Mouse (Mus musculus): ENCODE measurements around the gene Ppp2r5b. TPM values are rescaled to one million over a fixed set of nuclear protein-coding genes. Genes with fewer than 3 reads are reported as not detected.

Gene Ppp2r5b
- polyA plus RNA-seq, 2 experiments from 2014 or later: 1.4 to 1.5 TPM

DNA sequence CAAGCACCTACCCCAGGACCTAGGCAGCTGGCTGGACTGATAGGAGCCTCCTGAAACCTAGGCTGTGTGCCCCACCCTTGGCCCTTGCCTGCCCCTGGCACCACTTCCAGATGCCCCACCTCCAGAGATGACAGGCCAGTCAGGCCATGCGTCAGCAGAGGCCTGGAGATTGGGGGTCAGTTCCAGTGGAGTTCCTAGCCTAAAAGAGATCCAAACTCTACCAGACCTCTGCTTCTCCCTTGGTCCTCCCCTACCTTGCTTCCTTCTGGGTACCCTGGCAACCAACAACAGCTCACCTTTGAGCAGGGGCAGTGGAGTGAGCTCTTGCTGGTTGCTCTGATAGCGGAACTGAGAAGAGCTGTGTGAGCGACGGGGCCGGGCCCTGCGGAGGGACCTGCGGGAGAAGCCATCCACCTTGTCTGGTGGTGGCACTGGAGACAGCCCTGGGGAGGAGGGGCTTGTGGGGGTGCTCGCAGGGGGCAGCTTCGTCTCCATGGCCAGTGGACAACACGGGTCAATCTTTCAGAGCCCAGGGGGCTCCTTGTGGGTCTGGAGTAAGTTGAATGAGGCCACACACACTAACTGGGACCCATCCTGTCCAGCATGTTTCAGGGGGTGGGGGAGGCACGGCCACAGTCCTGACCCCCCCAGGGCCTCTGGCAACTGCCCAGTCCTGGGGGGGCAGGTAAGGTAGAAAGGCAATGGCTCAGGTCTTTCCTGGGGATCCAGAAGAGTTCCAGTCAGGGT lies 1.2 kb downstream of the Ppp2r5b start:
- no peak for ATAC-seq

DNA sequence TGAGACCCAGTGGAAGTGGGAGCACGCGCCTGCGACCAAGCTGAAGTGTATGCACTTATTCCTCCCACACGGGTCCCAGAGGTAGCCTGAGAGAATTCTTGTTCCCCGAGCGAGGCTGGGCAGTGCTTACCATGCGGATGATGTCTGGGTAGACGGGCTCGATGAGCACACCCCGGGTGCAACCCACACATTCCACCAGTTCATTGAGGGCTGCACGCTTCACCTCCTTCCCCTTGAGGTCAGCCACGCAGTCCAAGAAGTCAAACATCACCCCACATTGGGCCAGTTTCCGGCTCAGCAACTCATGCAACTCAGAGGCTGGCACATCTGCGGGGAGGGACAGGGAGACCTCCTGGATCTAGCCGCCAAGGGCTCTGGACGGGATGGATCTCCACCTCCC lies 2.0 kb downstream of the Ppp2r5b start:
- ATAC-seq: no peak

DNA sequence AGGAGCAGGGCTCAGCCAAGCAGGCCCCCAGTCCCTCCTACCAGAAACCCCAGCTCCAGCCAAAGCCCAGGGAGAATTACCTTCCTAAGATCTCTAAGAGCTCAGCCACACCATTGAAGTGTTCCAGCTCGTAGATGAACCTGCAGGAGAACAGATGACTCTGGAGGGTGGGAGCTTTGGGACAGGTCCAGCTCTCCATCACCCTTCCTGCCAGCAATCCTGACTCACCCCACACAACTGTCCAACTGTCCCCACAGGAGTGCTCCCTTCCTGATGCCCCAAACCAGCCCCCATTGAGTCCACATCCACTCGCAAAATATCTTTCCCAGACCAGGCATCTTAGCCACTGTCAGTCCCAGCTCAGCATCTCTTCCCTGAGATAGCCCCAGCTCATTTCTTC lies 4.6 kb downstream of the Ppp2r5b start:
- no peak for ATAC-seq

DNA sequence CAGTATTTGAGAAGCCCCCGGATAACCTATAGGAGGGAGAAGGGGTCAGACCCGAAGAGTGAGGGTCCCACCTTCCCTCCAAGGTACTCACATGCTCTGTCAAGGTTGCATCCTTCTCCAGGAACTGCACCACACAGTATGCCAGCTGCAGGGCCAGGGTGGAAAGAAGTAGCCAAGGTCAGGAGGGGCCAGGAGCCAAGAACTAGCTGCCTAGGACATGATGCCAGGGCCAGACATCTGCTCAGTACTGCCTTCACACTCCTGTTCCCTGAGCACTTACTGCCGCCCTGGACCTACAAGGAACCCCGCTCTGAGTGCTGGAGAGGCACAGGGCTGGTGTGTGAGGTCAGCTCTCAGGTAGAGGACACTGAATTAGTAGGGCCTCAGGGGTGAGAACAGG lies 5.3 kb downstream of the Ppp2r5b start:
- ATAC-seq: no peak

DNA sequence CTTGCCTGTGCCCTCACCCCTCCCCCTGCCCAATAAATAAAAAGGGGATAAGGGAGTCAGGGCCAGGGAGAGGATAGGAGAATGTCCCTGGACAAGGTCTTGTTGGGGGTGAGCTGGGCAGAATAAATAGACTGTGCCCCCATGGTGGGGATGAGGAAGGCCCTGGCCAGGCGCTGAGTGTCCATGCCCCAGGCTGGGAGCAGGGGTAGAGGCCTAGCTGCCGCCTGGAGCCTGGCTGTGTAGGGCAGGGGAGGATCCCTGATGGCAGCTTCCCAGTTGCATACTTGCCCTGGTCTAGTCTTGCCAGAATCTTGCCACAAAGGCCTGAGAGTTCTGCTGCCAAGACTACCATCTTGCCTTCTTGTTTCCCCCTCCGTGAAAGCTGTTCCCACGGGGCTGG lies 7.8 kb downstream of the Ppp2r5b start:
- ATAC-seq: no peak

DNA sequence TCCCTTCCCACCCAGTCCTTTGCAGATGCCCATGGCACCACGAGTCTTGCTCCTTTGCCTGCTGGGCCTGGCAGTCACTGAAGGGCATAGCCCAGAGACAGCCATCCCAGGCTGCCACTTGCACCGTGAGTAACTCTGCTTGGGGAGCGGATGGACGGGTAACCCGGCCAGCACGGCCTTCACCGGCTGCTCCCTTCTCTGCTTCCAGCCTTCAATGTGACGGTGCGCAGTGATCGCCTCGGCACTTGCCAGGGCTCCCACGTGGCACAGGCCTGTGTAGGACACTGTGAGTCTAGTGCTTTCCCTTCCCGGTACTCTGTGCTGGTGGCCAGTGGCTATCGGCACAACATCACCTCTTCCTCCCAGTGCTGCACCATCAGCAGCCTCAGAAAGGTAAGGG lies 8.9 kb downstream of the Ppp2r5b start:
- ATAC-seq: no peak

DNA sequence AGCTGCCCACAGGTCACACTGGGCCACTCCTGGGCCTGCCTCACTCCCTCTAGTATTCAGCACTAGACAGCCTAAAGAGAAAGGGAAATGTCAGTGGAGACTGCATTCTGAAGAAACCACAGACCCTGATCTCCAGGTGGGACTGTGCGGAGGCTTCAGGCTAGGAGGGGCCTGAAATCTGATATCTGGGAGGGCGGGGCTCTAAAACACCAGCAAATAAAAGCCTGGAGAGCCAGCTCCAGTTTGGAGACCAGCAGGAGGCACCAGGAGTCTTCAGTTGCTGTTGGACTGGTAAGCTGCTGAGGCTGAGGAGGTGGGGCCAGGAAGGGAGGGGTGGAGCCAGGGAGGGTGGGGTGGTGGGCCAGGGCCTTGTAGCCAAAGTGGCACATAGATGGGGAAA lies 9.5 kb downstream of the Ppp2r5b start, which contains the start of gene Gpha2:
Gene Gpha2 (plus strand): TSS at position 246 of the 400 bp plus-strand sequence.
- no peak for ATAC-seq

DNA sequence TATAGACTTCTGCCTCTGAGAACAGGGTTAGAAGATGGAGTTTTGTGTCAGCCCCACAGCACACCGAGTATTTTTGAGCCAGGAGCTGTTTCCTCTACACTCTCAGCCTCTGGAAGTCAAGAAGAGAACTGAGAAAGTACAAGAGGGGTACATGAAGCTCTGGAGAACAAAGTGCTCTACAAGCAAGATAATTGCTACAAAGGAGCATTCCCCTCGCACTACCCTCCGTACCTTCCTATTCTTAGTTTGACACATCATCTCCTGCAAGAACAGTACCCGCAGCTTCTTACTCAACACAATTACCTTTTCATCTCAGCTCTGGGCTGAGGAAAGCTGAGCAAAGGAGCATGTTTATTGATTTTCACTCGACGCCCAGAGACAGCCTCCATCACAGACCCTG lies 17.1 kb downstream of the Ppp2r5b start:
- ATAC-seq: no peak

DNA sequence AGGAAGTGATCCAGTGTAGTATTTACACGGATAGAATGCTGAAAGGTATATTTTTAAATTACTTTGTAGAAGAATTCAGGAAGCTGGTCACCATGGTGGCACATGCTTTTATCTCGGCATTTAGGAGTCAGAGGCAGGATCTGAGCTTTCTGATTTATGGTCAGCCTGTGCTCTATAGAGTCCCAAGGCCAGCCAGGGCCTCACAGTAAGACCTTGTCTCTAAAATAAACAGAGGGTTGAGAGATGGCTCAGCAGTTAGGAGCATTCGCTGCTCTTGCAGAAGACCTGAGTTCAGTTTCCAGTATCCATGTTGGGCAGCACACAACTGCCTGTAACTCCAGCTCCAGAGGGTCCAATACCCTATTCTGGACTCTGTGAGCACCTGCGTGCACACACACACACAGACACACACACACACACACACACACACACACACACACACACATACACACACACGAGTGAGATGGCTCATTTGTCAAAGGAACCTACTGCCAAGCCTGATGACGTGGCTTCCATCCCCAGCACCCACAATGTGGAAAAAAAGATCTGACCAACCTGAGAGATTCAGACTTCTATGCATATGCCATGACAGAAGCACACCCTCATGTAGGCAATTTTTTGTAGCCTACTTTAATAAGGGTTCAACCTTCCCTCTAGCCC lies 19.5 kb downstream of the Ppp2r5b start:
- ATAC-seq: no peak

DNA sequence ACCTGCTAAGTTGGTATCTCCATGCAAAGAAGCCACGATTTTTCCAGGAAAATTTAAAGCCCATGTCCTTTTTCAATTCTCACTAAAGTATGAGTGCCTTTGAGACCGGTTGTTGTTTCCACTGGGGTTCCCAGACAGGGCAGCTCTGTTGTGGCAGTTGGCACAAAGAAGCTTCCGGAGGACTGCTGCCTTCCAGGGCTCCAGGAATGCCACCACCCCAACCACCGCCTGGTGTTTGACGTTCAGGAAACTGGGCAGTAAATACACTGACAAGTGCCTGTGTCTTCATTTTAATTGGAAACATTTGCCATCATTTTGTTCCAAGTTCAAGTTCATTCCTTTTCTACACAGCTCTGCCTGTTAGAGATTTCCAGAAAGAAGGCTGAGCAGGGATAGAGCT lies 29.0 kb downstream of the Ppp2r5b start:
- ATAC-seq: no peak

DNA sequence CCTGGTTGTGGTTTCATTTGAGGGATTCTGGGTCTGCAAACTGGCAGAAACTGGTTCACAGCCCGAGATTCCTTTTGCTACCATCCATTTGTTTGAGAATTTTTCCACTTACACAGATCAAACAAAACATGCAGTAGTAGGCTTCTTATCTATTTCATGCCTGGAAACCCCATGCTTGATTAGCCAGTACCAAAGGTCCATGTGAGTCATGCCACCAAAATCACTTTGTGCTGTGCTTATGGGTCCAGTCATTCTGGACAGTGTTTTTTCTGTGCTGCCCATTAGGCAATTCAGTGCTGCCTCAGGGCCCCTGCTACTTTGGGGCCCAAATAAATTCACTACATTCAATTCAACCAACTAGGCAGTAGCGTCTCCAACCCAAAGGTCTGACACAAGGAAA lies 31.4 kb downstream of the Ppp2r5b start:
- no peak for ATAC-seq

DNA sequence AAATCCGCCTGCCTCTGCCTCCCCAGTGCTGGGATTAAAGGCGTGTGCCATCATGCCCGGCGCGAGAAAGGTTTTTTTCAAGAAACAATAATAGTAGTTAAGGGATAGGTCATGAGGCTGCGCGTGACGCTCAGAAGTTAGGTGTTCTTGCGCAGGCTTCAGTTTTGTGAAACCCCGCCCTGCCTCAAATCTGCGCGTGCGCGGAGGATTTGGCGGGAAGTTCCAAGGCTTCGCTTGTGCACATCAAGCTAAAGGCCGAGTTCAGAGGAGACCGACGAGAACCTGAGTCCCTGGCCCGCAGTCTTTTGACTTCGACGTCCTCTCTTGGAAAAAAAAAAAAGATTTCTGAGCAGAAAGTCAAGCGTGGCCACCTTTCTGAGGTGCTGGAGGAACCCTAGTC lies 51.5 kb downstream of the Ppp2r5b start, which contains the start of gene Majin:
Gene Majin (plus strand): TSS at position 258 of the 400 bp plus-strand sequence.
- ATAC-seq: no peak

DNA sequence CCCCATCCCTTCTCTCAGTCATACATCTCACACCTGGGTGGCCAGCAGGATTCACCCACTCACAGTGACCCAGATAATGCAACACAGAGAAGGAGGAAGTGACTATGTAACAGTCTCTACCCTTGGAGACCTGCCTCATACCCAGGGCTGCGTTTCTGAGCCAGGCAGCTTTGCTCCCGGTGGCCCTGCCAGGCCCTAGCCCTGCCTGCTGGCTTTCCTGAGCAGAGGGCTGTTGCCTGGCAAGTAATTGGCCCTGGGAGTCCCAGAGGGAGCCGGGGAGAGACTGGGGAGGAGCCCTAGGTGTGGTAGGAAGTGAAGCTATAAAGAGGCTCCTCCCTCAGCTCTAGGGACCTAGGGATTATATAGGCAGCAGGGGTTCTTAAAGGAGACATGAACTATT lies 53.1 kb downstream of the Ppp2r5b start:
- no peak for ATAC-seq

DNA sequence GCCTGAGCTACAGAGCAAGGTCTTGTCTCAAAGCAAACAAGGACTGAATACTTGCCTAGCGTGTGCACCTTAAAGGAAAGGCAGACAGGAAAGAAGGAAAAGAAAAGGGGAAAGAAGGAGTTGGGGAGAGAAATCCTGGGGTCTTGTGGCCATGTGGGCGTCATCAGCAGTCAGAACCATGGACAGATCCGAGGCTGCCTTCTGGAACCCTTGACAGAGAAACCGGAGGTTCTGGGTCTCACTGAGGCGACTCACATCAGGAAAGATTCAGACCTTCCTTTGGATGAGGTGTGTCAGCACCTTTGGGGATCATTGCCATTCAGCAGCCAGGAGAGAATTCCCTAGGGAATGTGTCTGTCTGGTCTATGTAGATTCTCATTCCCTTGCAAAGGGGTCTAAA lies 54.0 kb downstream of the Ppp2r5b start:
- ATAC-seq: no peak

DNA sequence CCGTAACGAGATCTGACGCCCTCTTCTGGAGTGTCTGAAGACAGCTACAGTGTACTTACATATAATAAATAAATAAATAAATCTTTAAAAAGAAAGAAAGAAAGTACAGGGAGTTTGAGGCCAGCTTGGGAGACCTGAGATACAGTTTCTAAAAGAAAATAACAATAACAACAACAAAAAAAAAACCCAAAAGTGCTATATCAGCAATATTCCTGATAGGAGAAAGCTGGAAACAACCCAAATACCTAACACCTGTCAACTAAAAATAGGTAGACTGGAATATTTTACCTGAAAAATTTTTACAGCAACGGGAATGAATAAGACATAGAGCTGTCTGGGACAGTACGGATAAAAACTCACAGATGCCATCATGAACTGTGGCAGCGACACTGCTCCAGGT lies 56.9 kb downstream of the Ppp2r5b start:
- ATAC-seq: no peak

Other genes starting within 250 kb of the Ppp2r5b start
- gene Slc22a20, start 249.7 kb downstream of the Ppp2r5b start, polyA plus RNA-seq (2017; shearing (Covaris generic)): not detected
- 10 to 100 TPM; 48.8 to 56.7 TPM for gene Capn1, start 220.0 kb downstream of the Ppp2r5b start, polyA plus RNA-seq (2017; shearing (Covaris generic))
- 10 to 100 TPM; 12.2 to 15.7 TPM for gene Syvn1, start 189.3 kb downstream of the Ppp2r5b start, polyA plus RNA-seq (2017; shearing (Covaris generic))
- 10 to 100 TPM; 31.3 to 38.5 TPM for gene Mrpl49, start 178.1 kb downstream of the Ppp2r5b start, polyA plus RNA-seq (2017; shearing (Covaris generic))
- 1,000 to 10,000 TPM; 2,454 to 3,437 TPM for gene Fau, start 178.0 kb downstream of the Ppp2r5b start, polyA plus RNA-seq (2017; shearing (Covaris generic))
- 10 to 100 TPM; 10.3 to 11.0 TPM for gene Znhit2, start 174.7 kb downstream of the Ppp2r5b start, polyA plus RNA-seq (2017; shearing (Covaris generic))
- gene Tm7sf2, start 167.5 kb downstream of the Ppp2r5b start, polyA plus RNA-seq (2017; shearing (Covaris generic)): 1 to 10 TPM; 5.4 to 9.2 TPM
- 10 to 100 TPM; 34.1 to 34.6 TPM for gene Vps51, start 158.6 kb downstream of the Ppp2r5b start, polyA plus RNA-seq (2017; shearing (Covaris generic))
- gene Tmem262, start 155.8 kb downstream of the Ppp2r5b start, polyA plus RNA-seq (2017; shearing (Covaris generic)): not detected
- gene Gm28374, start 153.6 kb downstream of the Ppp2r5b start, polyA plus RNA-seq (2017; shearing (Covaris generic)): under 1 TPM in 1 of 2 experiments, not detected in 1; 0.69 TPM
- 10 to 100 TPM; 26.9 to 43.8 TPM for gene Zfpl1, start 150.9 kb downstream of the Ppp2r5b start, polyA plus RNA-seq (2017; shearing (Covaris generic))
- 1 to 10 TPM; 6.7 to 9.3 TPM for gene Cdca5, start 150.9 kb downstream of the Ppp2r5b start, polyA plus RNA-seq (2017; shearing (Covaris generic))
- not detected for gene AC131692.1, start 141.5 kb downstream of the Ppp2r5b start, polyA plus RNA-seq (2017; shearing (Covaris generic))
- not detected for gene Naaladl1, start 130.1 kb downstream of the Ppp2r5b start, polyA plus RNA-seq (2017; shearing (Covaris generic))
- 1 to 10 TPM; 2.5 to 2.6 TPM for gene Sac3d1, start 117.2 kb downstream of the Ppp2r5b start, polyA plus RNA-seq (2017; shearing (Covaris generic))
- gene Snx15, start 107.6 kb downstream of the Ppp2r5b start, polyA plus RNA-seq (2017; shearing (Covaris generic)): 10 to 100 TPM; 17.4 to 25.2 TPM
- gene Batf2, start 94.9 kb downstream of the Ppp2r5b start, polyA plus RNA-seq (2017; shearing (Covaris generic)): not detected
- 10 to 100 TPM; 16.9 to 20.1 TPM for gene Arl2, start 94.3 kb downstream of the Ppp2r5b start, polyA plus RNA-seq (2017; shearing (Covaris generic))
- gene Majin, start 51.5 kb downstream of the Ppp2r5b start, polyA plus RNA-seq (2017; shearing (Covaris generic)): under 1 TPM in 1 of 2 experiments, not detected in 1; 0.60 TPM
- gene Gpha2, start 9.5 kb downstream of the Ppp2r5b start, polyA plus RNA-seq (2017; shearing (Covaris generic)): not detected
- 10 to 100 TPM in 1 of 2 experiments, 1 to 10 TPM in 1; 7.4 to 17.2 TPM for gene Atg2a, start 5.8 kb upstream of the Ppp2r5b start, polyA plus RNA-seq (2017; shearing (Covaris generic))
- 10 to 100 TPM; 11.0 to 15.2 TPM for gene Ehd1, start 40.9 kb upstream of the Ppp2r5b start, polyA plus RNA-seq (2017; shearing (Covaris generic))
- gene Cdc42bpg, start 70.6 kb upstream of the Ppp2r5b start, polyA plus RNA-seq (2017; shearing (Covaris generic)): under 1 TPM; 0.11 to 0.17 TPM
- 10 to 100 TPM; 13.9 to 19.1 TPM for gene Men1, start 99.1 kb upstream of the Ppp2r5b start, polyA plus RNA-seq (2017; shearing (Covaris generic))
- gene Map4k2, start 105.3 kb upstream of the Ppp2r5b start, polyA plus RNA-seq (2017; shearing (Covaris generic)): 100 to 1,000 TPM in 1 of 2 experiments, 10 to 100 TPM in 1; 82.0 to 116 TPM
- 10 to 100 TPM; 47.6 to 48.6 TPM for gene Sf1, start 127.8 kb upstream of the Ppp2r5b start, polyA plus RNA-seq (2017; shearing (Covaris generic))
- 1 to 10 TPM; 3.7 to 8.0 TPM for gene Pygm, start 148.5 kb upstream of the Ppp2r5b start, polyA plus RNA-seq (2017; shearing (Covaris generic))
- 100 to 1,000 TPM; 128 to 133 TPM for gene Rasgrp2, start 163.5 kb upstream of the Ppp2r5b start, polyA plus RNA-seq (2017; shearing (Covaris generic))
- gene Nrxn2, start 182.9 kb upstream of the Ppp2r5b start, polyA plus RNA-seq (2017; shearing (Covaris generic)): under 1 TPM in 1 of 2 experiments, not detected in 1; 0.16 TPM

Data from activated CD4-positive, CD25-positive, alpha-beta regulatory T cell, adult 4 months (primary cell).